Mouse (Mus musculus) kidney, postnatal 0 days (tissue): ENCODE measurements at regions not wholly inside any gene's neighbourhood (a gene's known extent, or its start where the extent isn't known, plus 50 kb on each side); places are given as distances from the start of the nearest gene placed in this dataset.

Source experiments
- ATAC-seq: fragments of 200-750 bp; cut with Nextera tagmentation; replicated peaks from 2 replicates; pipeline ENCODE4 v1.8.0; 2017; ENCODE audit warnings: low read depth, moderate number of reproducible peaks, moderate TSS enrichment, moderate library complexity; ENCODE audit not compliant: low FRiP score
- DNase-seq: peaks from one replicate; pipeline ENCODE4 v3.0.0-alpha.2; 2016; ENCODE audit warnings: low spot score
- H3K27ac ChIP-seq: fragments of 300-500 bp; sonication (generic); 2 replicates; pipeline ENCODE4 v1.5.1; 2014; ENCODE audit warnings: mild to moderate bottlenecking
- H3K27me3 ChIP-seq: fragments of 300-500 bp; sonication (generic); 2 replicates; pipeline ENCODE4 v1.6.1; 2014; ENCODE audit warnings: low read length, mixed read lengths; ENCODE audit not compliant: insufficient read depth
- H3K36me3 ChIP-seq: fragments of 300-500 bp; sonication (generic); 2 replicates; pipeline ENCODE4 v1.6.1; 2014; ENCODE audit warnings: low read length, mixed read lengths; ENCODE audit not compliant: insufficient read depth
- H3K4me1 ChIP-seq: fragments of 300-500 bp; sonication (generic); replicated peaks from 2 replicates; pipeline ENCODE4 v1.6.1; 2014; ENCODE audit warnings: antibody characterized with exemption, low read length, mixed read lengths; ENCODE audit not compliant: insufficient read depth
- H3K4me2 ChIP-seq: fragments of 300-500 bp; sonication (generic); 2 replicates; pipeline ENCODE4 v1.6.1; 2014; ENCODE audit warnings: mild to moderate bottlenecking, low read length, moderate library complexity, mixed read lengths
- H3K4me3 ChIP-seq: fragments of 300-500 bp; sonication (generic); replicated peaks from 2 replicates; pipeline ENCODE4 v1.5.1; 2014; ENCODE audit warnings: low read depth, low read length
- H3K9ac ChIP-seq: fragments of 300-500 bp; sonication (generic); 2 replicates; pipeline ENCODE4 v1.6.1; 2014; ENCODE audit warnings: low read depth, low read length
- H3K9me3 ChIP-seq: fragments of 300-500 bp; sonication (generic); replicated peaks from 2 replicates; pipeline ENCODE4 v1.6.1; 2016; ENCODE audit warnings: low read length, inconsistent platforms, mixed read lengths
- CTCF ChIP-seq: IDR thresholded peaks from 2 replicates; pipeline ENCODE4 v1.5.1; 2016; ENCODE audit warnings: antibody characterized with exemption, low read depth, mild to moderate bottlenecking, moderate library complexity
- WGBS: fragments of 180-500 bp; shearing (Covaris S2); extraction: QIAGEN DNeasy Blood & Tissue Kit; methylation state at CpG from one replicate; pipeline ENCODE4 v1.1.7; 2014; 5-methylcytosine and 5-hydroxymethylcytosine counted together

DNA sequence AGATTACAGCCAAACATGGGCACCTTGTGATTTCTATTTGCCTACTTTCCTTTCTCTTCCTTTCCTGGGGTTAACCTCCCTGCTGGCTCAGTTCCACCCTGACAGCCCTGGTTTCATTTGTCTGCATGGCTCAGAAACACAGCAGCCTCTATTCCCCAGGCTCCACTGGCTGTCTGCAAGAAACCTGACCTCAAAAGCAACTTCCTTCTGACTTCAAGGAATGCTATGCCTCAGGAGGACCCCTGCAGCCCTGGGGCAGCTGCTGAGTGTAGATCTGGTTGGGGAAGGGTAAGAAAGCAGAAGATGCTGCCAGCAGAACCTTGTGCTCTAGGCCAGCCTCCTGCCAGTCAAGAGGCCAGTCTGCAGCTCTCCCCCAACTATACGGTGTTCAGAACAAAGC lies 217.1 kb upstream of the Snx19 start:
- DNase-seq = peak; percentile 28
- H3K27me3 ChIP-seq = no peaks in the 10 kb centered on the region
- 23% methylated on average over 1 of the region's 1 CpGs for WGBS
- no peak overlapping the region for H3K27ac ChIP-seq
- H3K4me3 ChIP-seq = no peak overlapping the region
- no peak overlapping the region for H3K4me2 ChIP-seq
- ATAC-seq = no peak
- H3K9ac ChIP-seq = no peak overlapping the region
- no peak for TF ChIP-seq CTCF
- no peaks in the 10 kb centered on the region for H3K36me3 ChIP-seq
- no peaks in the 10 kb centered on the region for H3K4me1 ChIP-seq
- no peaks in the 10 kb centered on the region for H3K9me3 ChIP-seq

DNA sequence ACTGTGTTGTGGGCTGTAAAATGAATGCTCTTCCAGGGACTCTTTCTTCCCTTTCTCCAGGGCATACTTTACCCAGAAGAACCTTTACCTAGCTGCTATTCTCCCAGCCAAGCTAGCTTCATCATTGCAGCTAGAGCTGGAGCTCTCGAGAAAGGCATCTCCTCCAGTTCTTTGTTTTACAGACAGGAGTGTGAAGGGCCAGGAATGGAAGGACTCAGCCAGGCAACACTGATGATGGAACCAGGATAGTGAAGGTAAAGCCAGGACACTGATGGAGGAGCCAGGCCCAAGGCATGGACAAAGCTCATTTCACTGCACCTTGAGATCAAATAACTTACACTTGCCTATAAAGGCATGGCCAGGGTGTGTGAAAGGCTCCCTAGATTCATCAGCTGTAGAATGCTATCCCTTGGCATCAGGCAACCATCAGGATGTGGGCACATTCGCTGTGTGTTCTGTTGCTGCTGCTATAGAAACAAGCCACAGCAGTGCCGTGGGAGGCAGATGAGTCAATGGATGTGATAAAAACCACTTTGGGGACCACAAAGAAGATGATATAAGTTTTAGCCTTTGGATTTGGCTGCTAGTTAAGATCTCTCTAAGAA lies 214.3 kb upstream of the Snx19 start:
- no peaks in the 10 kb centered on the region for H3K36me3 ChIP-seq
- no peak for TF ChIP-seq CTCF
- no peak overlapping the region for H3K27ac ChIP-seq
- no peaks in the 10 kb centered on the region for H3K27me3 ChIP-seq
- ATAC-seq (no peak), DNase-seq (no peak)
- WGBS = 80% methylated on average over 3 of the region's 3 CpGs
- H3K4me1 ChIP-seq = no peaks in the 10 kb centered on the region
- H3K4me3 ChIP-seq = no peak overlapping the region
- H3K4me2 ChIP-seq = no peak overlapping the region
- no peak overlapping the region for H3K9ac ChIP-seq
- H3K9me3 ChIP-seq = no peaks in the 10 kb centered on the region

DNA sequence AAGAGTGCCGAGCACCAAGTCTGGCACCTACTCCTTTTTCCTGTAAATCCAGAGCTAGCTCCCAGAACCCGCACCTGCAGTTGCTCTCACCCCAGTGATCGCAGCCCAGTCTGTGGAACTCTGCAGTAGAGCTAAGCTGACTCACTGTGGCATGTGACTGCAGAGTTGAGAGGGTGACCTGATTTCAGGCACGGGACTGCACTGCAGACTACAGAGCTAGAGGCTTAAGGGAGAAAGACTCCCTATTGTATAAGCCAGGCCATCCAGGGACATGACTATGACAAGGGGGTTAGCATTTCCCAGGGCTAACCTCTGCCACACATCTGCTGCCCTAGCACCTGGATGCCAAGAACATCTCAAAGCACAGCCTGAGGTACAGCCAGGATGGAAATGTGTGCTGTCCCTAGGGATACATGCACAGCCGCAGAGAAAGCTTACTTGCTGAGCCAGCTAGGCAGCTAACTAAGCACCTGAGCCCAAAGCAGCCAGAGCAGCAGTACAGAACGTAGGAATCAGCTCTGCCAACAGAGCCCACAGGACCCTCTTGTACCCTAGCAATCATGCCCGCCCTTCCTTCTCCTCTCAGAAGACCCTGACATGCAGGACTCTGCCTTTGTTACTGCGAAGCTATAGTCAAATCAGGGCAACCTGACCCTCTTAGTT lies 192.3 kb upstream of the Snx19 start:
- ATAC-seq (0 out of 2 replicates have a peak, but pooled peaks have one; percentile 33), DNase-seq (no peak)
- Histone ChIP-seq H3K4me1 (no peaks in the 10 kb centered on the region), H3K9me3 (no peaks in the 10 kb centered on the region), H3K4me3 (no peak overlapping the region), H3K27ac (no peak overlapping the region), H3K9ac (no peak overlapping the region), H3K27me3 (no peaks in the 10 kb centered on the region), H3K4me2 (no peak overlapping the region), H3K36me3 (no peaks in the 10 kb centered on the region)
- TF ChIP-seq CTCF = no peak
- 64% methylated on average over 8 of the region's 8 CpGs for WGBS

GRCm38 (mm10) chr9:30235791-30236190 lies 191.1 kb upstream of the Snx19 start:
- no peak overlapping the region for H3K4me3 ChIP-seq
- H3K9ac ChIP-seq = no peak overlapping the region
- ATAC-seq (no peak), DNase-seq (no peak)
- no peak for TF ChIP-seq CTCF
- no peak overlapping the region for H3K4me2 ChIP-seq
- no peaks in the 10 kb centered on the region for H3K27me3 ChIP-seq
- no peaks in the 10 kb centered on the region for H3K9me3 ChIP-seq
- no peaks in the 10 kb centered on the region for H3K36me3 ChIP-seq
- no peak overlapping the region for H3K27ac ChIP-seq
- no peaks in the 10 kb centered on the region for H3K4me1 ChIP-seq
- 46% methylated on average over 3 of the region's 3 CpGs for WGBS

- WGBS = 63% methylated on average over 5 of the region's 5 CpGs
Observed at GRCm38 (mm10) chr9:30242107-30242506, 184.8 kb upstream of the Snx19 start.

GRCm38 (mm10) chr9:30264533-30265168 lies 162.3 kb upstream of the Snx19 start:
- Histone ChIP-seq H3K27ac (no peak overlapping the region), H3K4me2 (no peak overlapping the region), H3K9ac (no peak overlapping the region), H3K4me1 (no peaks in the 10 kb centered on the region), H3K4me3 (no peak overlapping the region), H3K27me3 (no peaks in the 10 kb centered on the region), H3K9me3 (no peaks in the 10 kb centered on the region), H3K36me3 (no peaks in the 10 kb centered on the region)
- ATAC-seq (peak; percentile 46), DNase-seq (peak; percentile 88)
- WGBS = 12% methylated on average over 11 of the region's 11 CpGs
- TF ChIP-seq CTCF = peak; percentile 91

More at GRCm38 (mm10) chr9:30242107-30242506, 184.8 kb upstream of the Snx19 start:
- no peaks in the 10 kb centered on the region for H3K4me1 ChIP-seq
- DNase-seq (no peak), ATAC-seq (no peak)
- no peaks in the 10 kb centered on the region for H3K9me3 ChIP-seq
- H3K27ac ChIP-seq = no peak overlapping the region
- no peaks in the 10 kb centered on the region for H3K36me3 ChIP-seq
- no peaks in the 10 kb centered on the region for H3K27me3 ChIP-seq
- no peak overlapping the region for H3K4me2 ChIP-seq
- no peak for TF ChIP-seq CTCF
- H3K4me3 ChIP-seq = no peak overlapping the region
- no peak overlapping the region for H3K9ac ChIP-seq
